Mouse (Mus musculus) urinary bladder, postnatal 10 days (tissue): ENCODE measurements around the gene Stx1b.
"Not testable (repeated sequence)": the region's sequence is repeated elsewhere in the genome, so short reads cannot be mapped to it uniquely, and the experiment has no call there.

Experiments
- DNase-seq: peaks from one replicate; pipeline ENCODE4 v3.0.0; 2022; ENCODE audit warnings: low spot score

The Stx1b gene

DNA sequence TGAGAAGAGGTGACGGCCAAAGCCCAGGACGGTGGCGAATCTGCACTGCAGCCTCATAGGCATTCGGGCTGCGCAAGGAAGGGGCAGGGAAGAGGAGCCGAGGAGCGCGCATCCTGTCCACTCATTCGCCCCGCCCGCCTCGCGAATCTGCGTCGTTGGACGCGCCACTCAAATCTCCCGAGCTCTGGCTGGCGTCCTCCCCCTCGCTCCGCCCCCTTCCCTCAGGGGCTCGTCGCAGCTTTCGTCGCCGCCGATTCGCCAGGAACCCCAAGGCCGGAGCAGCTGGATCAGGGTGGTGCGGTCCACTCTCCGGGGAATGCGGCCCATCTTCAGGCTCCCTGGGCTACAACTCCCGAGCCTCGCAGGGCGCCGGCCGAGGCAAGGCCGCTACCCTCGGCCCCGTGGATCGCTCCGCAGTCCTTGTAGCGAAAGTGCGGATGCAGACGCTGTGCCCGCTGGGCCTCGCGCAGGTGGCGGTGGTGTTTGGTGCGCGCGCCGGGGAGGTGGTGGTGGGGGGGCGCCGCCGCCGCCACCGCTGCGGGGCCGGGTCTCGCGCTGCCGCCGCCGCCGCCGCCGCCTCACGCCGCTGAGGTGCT lies 47.4 kb downstream of the Stx1b start:
- peak; percentile 91 for DNase-seq

DNA sequence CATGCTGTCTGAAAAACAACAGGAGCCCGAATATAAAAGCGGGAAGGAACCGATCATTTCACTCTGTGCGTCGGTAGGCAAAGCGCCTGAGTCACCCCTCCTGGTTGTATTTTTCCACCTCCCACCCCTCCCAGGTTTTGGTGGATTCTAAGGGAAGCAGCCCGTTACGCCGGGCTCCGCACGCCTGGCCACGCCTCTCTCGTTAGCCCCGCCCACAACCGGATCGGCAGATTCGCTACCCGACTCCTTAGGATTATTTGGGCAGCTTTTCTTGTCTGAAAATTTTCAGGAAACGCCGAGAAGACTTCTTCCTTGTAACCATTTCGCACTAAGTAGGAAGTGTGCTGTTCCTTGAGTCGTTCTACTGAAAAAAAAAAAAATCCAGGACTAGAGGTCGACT lies 47.9 kb downstream of the Stx1b start, which contains the start of gene Setd1a:
Setd1a (plus strand) TSS at position 245 of the 400 bp plus-strand sequence.
- DNase-seq: peak; percentile 53

DNA sequence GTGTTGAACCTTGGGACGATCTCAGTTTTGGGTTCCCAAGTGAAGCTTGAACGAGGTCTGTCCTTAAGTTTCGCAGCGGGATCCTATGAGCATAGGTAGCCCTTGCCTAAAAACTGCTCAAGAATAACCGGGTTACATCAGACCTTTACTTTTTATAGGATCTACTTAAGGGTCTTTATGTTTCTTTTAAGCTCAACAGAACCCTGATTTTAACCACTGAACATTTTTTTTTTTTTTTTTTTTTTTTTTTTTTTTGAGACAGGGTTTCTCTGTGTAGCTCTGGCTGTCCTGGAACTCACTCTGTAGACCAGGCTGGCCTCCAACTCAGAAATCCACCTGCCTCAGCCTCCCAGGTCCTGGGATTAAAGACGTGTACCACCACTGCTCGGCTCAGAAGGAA lies 48.5 kb downstream of the Stx1b start:
- DNase-seq: not testable (repeated sequence)

DNA sequence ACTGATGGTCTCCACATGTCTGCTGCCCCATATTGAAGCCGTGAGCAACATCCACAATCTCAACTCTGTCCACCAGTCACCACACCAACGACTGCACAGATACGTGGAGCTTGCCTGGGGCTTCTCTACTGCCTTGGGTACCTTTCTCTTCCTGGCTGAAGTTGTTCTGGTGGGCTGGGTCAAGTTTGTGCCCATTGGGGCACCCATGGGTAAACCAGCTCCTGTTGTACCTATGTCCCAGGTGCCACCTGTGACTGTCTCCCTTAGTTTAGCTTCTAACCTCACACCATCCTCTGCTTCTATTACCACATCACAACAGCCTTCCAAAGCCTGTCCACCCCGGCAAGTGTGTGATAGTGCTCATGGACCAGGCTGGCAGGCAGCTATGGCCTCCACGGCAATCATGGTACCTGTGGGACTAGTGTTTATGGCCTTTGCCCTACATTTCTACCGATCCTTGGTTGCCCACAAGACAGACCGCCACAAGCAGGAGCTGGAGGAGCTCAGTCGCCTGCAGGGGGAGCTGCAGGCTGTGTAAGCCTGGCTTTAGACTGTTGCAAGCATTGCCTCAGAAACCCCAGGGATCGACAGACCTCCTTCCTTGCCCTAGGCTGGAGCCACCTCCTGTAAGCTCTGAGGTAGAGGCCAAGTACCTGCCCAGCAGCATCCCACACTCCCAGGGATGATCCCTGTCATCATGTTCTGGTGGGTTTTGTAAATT lies 50.5 kb downstream of the Stx1b start:
- no peak for DNase-seq

DNA sequence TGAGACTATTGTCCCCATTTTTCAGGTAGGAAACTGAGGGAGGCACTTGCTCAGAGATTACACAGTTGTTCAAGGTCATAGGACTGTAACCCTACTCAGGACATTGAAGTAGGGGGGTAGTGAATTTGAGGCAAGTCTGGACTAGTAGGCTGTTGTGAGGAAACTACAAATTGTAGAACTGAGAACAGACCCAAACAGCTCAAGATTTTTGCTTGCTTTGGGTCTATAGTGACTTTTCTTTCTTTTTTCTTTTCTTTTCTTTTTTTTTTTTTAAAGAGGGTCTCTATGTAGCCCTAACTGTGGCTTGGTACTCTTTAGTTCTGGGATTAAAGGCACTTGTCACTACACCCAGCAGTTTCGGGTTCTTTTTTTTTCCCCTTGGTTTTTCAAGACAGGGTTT lies 51.8 kb downstream of the Stx1b start:
- DNase-seq: no peak

DNA sequence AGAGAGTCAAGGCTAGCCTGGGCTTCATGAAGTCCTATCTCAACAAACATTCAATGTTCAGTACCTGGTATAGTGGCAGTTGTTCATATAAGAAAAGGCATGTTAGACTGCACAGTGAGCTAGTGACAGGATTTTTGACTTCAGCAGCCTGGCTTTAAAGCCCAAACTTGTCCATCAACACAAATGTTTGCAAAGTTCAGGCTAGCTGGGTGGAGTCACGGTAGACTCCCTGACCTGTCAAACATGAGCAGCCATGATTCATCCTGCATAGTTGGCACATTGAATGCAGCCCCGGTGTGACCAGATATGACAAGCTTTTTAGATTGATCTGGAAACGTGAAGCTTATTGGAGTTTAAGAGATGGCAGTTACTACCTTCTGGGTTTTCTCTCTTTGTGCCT lies 52.3 kb downstream of the Stx1b start:
- DNase-seq: no peak

DNA sequence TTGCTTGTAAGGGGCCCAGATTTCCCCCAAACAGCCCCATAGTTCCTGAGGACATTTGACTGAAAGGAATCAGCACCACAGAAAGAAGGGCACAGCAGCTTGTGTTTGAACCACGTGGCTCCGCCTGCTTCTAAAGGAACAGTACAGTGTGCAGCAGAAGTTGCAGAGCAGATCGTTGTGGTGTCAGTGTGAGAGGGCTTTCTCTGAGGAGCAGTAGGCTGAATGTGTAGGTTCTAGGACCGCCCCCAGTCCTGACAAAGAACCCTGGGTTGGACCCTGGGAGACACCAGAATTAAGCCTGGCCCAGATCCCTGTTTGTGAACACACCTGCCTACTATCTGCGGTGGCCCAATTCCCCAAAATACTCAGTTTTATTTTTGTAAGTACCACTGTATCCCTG lies 53.1 kb downstream of the Stx1b start:
- DNase-seq: no peak

DNA sequence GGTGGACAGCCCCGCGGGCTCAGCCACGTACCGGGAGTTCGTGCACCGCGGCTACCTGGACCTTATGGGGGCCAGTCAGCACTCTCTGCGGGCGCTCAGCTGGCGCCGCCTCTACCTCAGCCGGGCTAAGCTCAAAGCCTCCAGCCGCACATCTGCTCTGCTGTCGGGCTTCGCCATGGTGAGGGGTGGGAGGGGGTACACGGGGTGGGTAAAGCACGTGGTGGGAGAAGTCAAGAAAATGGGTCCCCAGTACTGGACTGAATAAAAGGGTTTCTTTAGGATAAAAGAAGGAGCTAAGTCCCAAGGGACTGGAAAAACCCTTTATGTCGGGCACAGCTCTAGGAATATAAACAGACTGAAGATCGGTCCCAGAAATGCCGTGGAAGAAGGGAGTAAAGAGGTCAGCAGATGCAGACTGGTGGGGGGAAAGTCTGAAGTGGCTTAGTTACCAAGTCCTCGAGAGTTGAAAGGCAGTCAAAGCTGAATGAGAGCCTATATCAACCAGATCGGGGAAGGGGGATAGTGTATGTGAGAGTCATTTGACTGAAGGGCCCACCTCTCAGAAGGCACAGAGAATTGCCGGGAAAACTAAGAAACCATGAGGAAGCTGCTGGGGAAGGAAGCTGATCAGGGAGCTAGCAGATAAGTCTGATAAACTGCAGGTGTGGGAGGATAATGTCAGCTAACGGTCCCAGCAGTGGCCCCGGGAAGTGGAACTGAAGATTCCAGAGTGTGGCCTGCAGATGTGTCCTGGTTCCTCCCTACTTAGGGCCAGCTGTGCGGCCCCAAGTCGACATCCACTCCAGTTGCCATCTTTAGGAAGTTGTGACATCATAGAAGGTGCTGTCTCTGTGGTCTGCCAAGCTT lies 54.1 kb downstream of the Stx1b start:
- DNase-seq: no peak

DNA sequence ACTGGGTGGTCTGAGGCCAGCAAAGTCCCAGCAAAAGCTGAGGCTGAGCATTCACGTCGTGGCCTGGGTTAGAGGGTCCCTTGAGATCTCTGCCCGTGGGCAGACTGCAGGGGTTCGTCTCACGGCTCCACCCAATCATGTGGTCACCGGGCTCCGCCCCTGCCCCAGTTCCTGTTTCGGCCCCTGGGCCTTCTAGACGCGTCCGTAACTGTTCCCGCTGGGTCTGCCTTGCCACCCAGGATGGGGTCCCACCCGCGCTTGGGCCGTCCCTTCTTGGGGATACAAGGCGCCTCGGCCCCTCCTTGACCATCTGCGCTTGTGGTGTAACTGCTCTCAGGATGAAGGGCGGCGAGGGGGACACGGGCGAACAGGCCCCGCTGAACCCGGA lies 54.7 kb downstream of the Stx1b start, which contains the start of gene Orai3:
Orai3 (plus strand) TSS at position 165 of the 388 bp plus-strand sequence.
- no peak for DNase-seq

DNA sequence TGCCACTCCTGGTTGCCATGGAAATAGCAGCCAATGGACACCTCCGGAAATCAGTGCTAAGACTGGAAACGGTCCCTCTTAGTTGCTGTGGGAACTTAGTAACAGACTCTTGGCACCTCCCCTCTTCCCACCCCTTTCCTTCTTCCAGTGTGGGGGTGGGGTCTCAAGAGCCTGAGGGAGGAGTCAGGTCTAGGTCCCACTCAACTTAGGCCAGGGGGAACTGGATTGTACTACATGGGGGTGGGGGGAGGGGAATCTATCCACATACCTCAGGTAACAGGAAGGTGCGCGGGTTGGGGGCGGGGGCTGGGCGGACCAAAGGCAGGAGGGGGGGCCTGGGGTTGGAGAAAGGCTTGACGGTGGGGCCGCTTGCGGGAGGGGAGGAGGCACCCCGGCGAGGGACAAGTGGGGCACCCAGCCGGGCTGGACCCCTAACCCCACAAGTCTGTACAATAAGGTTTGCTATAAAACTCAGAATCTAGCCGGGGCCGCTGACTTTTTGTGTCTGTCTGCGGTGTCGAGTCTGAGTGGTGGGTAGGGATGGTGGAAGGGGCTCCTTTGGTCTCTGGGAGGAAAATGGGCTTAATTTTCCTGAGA lies 55.3 kb downstream of the Stx1b start:
- peak; percentile 81 for DNase-seq

DNA sequence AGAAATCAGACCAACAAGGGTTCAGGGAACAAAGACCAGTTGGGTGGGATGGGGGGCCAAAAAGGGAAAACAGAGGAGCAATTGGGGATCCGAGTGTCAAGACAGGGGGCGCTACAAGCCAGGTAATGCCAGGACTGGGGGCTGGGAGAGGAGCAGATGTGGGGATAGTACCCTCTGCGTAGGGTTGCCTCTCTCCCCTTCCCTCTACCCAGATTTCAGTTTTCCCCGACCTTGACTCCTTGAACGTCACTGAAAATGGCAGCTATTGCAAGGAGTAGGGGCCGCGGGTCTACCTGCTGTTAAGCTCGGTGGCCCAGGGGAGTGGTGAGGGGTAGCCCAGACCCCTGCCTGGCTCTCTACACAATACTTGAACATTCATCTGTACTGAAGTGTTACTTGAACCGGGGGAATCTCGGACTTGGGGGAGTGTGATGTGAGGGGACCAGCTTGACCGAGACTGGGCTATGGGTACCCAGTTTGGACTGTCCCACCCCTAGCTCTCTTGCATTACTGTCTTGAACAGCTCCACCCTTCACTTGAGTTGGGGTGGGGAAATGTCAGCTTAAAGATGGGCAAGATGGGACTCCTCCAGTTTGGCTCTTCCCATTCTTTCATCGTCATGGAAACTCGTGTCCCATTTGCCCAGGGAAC lies 55.9 kb downstream of the Stx1b start:
- DNase-seq: no peak

DNA sequence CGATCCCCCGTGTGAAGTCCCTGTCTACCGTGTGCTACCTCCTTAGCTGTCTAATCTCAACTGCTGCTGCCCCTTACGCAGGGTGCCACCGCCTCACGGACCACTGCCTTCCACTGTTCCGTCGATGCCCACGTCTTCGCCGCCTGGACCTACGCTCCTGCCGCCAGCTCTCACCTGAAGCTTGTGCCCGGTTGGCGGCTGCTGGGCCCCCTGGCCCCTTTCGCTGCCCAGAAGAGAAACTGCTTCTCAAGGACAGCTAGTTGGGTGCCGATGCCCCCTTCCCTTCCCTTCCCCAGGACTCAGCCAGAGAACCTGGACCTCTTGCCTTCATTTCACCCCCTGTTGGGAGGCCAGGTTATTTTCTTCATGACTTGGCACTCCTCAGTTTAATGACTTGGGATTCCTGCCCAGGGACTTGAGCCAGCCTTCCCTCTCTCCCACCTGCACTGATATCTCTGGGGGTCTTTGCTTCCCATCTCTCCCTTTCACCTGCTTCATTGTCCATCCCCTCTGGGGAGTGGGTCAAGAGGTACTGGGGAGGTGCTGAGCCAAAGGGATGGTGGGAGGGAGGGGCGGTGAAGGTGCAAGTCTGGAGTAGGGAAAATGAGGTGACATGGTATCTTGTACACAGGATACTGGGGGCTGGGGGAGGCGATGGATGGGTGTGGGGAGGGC lies 56.5 kb downstream of the Stx1b start:
- no peak for DNase-seq

DNA sequence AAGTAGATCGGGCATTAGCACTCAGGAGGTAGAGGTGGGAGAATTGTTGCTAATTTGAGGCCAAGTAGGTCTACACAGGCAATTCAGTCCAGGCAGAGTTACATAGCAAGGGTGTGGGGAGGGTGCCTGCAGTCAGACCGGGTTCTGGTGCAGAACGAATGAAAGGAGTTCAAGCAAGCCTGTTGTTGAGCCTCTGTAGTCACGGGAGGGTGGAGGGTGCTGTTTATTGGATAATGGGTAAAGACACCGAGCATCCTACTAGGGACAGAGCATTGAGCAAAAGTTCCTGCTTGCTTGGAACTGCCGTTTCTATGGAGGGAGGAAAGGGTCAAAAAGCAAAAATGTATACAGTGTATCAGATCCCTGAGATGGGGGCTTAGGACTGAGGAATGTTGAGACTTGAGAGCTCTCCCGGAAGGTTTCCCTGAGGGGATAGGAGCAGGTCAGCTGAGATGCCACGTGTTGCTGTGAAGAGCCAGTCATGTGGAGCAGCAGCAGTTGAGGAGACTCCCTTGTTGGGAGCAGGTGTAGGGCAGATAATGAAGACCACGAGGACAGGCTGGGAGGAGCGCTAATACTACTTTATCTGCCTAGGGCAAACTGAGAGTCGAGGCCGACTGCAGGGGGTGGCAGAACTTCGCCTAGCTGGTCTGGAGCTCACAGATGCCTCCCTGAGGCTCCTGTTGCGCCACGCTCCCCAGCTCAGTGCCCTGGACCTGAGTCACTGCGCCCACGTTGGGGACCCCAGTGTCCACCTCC lies 57.3 kb downstream of the Stx1b start:
- DNase-seq: no peak

DNA sequence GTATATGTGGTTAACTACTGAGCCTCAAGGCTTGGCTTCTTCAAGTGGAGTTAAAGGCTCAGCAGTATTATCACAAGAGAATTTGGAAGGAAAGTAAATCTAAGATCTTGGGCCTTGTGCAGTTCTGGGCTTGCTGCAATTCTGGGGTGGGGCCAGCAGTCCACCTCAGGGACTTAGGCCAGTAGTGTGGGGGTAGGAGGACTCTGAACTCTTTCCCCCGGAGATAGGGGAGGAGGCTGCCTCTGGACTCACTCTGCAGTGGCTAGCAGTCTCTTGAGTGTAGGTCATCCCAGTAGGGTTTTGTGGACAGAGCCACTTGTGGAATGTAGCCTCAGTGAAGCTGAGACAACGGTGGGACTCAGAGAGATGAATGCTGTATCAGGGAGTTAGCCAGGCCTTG lies 58.6 kb downstream of the Stx1b start:
- no peak for DNase-seq

DNA sequence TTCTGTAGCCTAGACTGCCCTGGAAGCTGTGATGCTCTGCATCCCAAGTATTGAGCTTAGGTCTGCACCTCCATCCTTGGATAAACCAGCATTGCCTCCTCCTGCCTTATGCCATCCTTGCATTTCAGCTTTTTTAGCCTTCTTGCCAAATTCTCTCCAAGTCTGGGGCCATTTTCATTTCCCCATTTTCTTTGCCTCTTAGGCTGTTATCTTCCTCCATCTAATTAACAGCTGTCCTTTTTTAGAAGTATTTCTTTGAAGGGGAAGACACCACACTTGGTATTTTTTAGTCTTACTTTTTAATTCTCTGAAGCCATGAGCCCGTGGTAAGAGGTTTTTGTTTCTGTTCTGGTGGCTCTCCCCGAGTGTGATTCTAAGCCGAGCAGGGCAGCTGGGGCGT lies 60.7 kb downstream of the Stx1b start:
- no peak for DNase-seq

DNA sequence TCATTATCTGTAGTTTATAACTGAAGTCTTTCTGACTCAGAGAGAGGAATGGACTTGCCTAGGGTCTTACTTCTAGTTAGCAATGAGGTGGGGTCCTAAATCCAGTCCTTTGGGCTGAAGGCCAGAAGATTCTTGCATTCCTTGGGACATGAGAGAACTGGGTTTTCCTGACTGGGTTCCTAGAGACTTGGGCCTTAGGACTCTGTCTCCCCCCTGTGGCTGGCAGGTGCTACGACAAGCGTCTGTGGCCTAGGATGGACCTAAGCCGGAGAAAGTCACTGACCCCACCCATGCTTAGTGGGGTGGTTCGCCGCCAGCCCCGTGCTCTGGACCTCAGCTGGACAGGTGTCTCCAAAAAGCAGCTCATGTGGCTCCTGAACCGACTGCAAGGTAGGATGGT lies 63.3 kb downstream of the Stx1b start:
- DNase-seq: no peak

DNA sequence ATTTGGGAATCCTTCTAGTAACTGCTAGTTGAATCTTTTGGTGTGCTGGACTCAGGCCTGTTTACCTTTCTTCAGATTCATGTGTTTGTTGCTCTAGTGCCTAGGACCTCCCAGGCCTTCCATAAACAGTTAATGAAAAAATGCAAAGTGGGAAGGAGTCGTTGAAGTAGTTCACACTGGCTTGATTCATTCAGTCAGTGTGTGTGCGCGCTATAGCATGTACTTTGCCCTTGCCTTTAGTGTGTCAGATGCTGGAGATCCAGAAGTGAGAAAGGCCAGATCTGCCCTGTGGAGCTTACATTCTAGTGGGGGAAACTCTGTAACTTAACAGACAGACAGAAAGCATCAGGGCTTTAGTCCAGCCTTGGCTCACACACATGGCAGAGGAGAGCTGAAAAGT lies 63.9 kb downstream of the Stx1b start:
- no peak for DNase-seq

DNA sequence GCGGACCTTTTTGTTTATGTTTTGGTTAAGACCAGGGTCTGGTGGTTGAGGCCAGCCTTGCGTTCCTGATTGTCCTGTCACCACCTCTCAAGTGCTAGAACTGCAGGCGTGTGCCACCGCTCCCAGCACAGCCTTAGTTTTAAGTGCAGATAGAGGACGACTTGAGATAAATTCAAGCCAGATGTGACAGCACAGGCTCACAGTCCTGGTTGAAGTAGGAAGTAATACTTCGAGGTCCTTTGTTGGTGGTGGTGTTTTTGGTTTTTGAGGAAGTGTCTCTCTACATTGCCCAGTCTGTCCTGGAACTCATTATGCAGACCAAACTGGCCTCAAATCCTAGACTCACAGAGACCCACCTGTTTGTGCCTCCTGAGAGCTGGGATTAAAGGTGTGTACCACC lies 64.6 kb downstream of the Stx1b start:
- DNase-seq: no peak
